Mouse (Mus musculus) testis, adult 2 months (tissue): ENCODE results near the gene C130026I21Rik. TPM values are rescaled to one million over a fixed set of nuclear protein-coding genes. Genes with fewer than 3 reads are reported as not detected.
"Not testable (repeated sequence)": the region's sequence is repeated elsewhere in the genome, so short reads cannot be mapped to it uniquely, and the experiment has no call there.

Experiments used
- H3K27ac ChIP-seq: fragments of 200-500 bp; 2 replicates; pipeline ENCODE4 v1.5.1; 2012; ENCODE audit warnings: low read depth, low read length; ENCODE audit not compliant: control insufficient read depth, insufficient read depth
- H3K27me3 ChIP-seq: fragments of 200-500 bp; 2 replicates; pipeline ENCODE4 v1.6.1; 2012; ENCODE audit warnings: mild to moderate bottlenecking, low read length, moderate library complexity; ENCODE audit not compliant: control insufficient read depth, insufficient read depth
- H3K36me3 ChIP-seq: fragments of 200-500 bp; 2 replicates; pipeline ENCODE4 v1.6.1; 2012; ENCODE audit warnings: mild to moderate bottlenecking, low read length; ENCODE audit not compliant: control insufficient read depth, insufficient read depth
- H3K4me1 ChIP-seq: fragments of 200-500 bp; 2 replicates; pipeline ENCODE4 v1.6.1; 2012; ENCODE audit warnings: low read length; ENCODE audit not compliant: control insufficient read depth, insufficient read depth
- H3K4me3 ChIP-seq: fragments of 200-500 bp; 2 replicates; pipeline ENCODE4 v1.5.1; 2012; ENCODE audit warnings: low read depth, mild to moderate bottlenecking, low read length, moderate library complexity, mixed read lengths; ENCODE audit not compliant: control insufficient read depth
- polyA plus RNA-seq: library from polyadenylated mRNA; depleted of rRNA; stranded (reverse); fragments of >200 nt; gene quantifications from 2 replicates; pipeline ENCODE4 v1.2.3, GENCODE M21; 2012

C130026I21Rik gene
- polyA plus RNA-seq, 1 experiment: 0.12 TPM

- H3K4me1 ChIP-seq, H3K4me3 ChIP-seq, H3K27me3 ChIP-seq: not testable (repeated sequence)
Measured at GRCm38 (mm10) chr1:85099081-85099480, 171.3 kb downstream of the C130026I21Rik start.

GRCm38 (mm10) chr1:85093011-85093572 lies 177.3 kb downstream of the C130026I21Rik start:
- not testable (repeated sequence) for H3K27me3 ChIP-seq, H3K36me3 ChIP-seq, H3K27ac ChIP-seq, H3K4me1 ChIP-seq, H3K4me3 ChIP-seq

More at GRCm38 (mm10) chr1:85099081-85099480, 171.3 kb downstream of the C130026I21Rik start:
- not testable (repeated sequence) for H3K27ac ChIP-seq, H3K36me3 ChIP-seq

- H3K27ac ChIP-seq, H3K36me3 ChIP-seq, H3K27me3 ChIP-seq, H3K4me1 ChIP-seq, H3K4me3 ChIP-seq: not testable (repeated sequence)
Measured at GRCm38 (mm10) chr1:85092169-85092568, 178.2 kb downstream of the C130026I21Rik start.

- not testable (repeated sequence) for H3K4me3 ChIP-seq, H3K36me3 ChIP-seq, H3K27me3 ChIP-seq, H3K27ac ChIP-seq, H3K4me1 ChIP-seq
Measured at GRCm38 (mm10) chr1:85086211-85086610, 184.2 kb downstream of the C130026I21Rik start.

GRCm38 (mm10) chr1:85084803-85085202 lies 185.6 kb downstream of the C130026I21Rik start:
- H3K27me3 ChIP-seq, H3K4me1 ChIP-seq, H3K27ac ChIP-seq, H3K4me3 ChIP-seq, H3K36me3 ChIP-seq: not testable (repeated sequence)

GRCm38 (mm10) chr1:85073099-85073498 lies 197.3 kb downstream of the C130026I21Rik start:
- H3K4me1 ChIP-seq, H3K27ac ChIP-seq, H3K4me3 ChIP-seq, H3K36me3 ChIP-seq, H3K27me3 ChIP-seq: not testable (repeated sequence)

- H3K4me1 ChIP-seq, H3K4me3 ChIP-seq, H3K36me3 ChIP-seq, H3K27ac ChIP-seq, H3K27me3 ChIP-seq: not testable (repeated sequence)
Measured at GRCm38 (mm10) chr1:85071690-85072089, 198.7 kb downstream of the C130026I21Rik start.

- H3K27me3 ChIP-seq, H3K36me3 ChIP-seq: not testable (repeated sequence)
Measured at GRCm38 (mm10) chr1:85035801-85036200, 234.6 kb downstream of the C130026I21Rik start.

GRCm38 (mm10) chr1:85034394-85034793 lies 236.0 kb downstream of the C130026I21Rik start:
- H3K4me1 ChIP-seq, H3K36me3 ChIP-seq, H3K27ac ChIP-seq, H3K4me3 ChIP-seq, H3K27me3 ChIP-seq: not testable (repeated sequence)

More at GRCm38 (mm10) chr1:85035801-85036200, 234.6 kb downstream of the C130026I21Rik start:
- H3K27ac ChIP-seq, H3K4me3 ChIP-seq, H3K4me1 ChIP-seq: not testable (repeated sequence)

- H3K4me3 ChIP-seq, H3K27me3 ChIP-seq, H3K4me1 ChIP-seq, H3K27ac ChIP-seq, H3K36me3 ChIP-seq: not testable (repeated sequence)
Measured at GRCm38 (mm10) chr1:85033616-85034015, 236.8 kb downstream of the C130026I21Rik start.

- H3K36me3 ChIP-seq, H3K27ac ChIP-seq, H3K4me3 ChIP-seq, H3K4me1 ChIP-seq, H3K27me3 ChIP-seq: not testable (repeated sequence)
Measured at GRCm38 (mm10) chr1:85030211-85030610, 240.2 kb downstream of the C130026I21Rik start.

GRCm38 (mm10) chr1:85011933-85012332 lies 258.4 kb downstream of the C130026I21Rik start:
- H3K27ac ChIP-seq: not testable (repeated sequence)

More at GRCm38 (mm10) chr1:85011933-85012332, 258.4 kb downstream of the C130026I21Rik start:
- H3K4me3 ChIP-seq, H3K36me3 ChIP-seq, H3K27me3 ChIP-seq, H3K4me1 ChIP-seq: not testable (repeated sequence)
